Mouse (Mus musculus) megakaryocyte-erythroid progenitor cell, adult 5 weeks (primary cell): ENCODE data around the gene Smtn. TPM values are rescaled to one million over a fixed set of nuclear protein-coding genes. Genes with fewer than 3 reads are reported as not detected.

Experiments
- polyA plus RNA-seq: library from polyadenylated mRNA; stranded (reverse); fragments of >175 nt; gene quantifications from 2 replicates; pipeline ENCODE4 v1.2.3, GENCODE M21; 2012

Smtn gene
- 40.7 and 48.1 TPM in 2 replicates for polyA plus RNA-seq

DNA sequence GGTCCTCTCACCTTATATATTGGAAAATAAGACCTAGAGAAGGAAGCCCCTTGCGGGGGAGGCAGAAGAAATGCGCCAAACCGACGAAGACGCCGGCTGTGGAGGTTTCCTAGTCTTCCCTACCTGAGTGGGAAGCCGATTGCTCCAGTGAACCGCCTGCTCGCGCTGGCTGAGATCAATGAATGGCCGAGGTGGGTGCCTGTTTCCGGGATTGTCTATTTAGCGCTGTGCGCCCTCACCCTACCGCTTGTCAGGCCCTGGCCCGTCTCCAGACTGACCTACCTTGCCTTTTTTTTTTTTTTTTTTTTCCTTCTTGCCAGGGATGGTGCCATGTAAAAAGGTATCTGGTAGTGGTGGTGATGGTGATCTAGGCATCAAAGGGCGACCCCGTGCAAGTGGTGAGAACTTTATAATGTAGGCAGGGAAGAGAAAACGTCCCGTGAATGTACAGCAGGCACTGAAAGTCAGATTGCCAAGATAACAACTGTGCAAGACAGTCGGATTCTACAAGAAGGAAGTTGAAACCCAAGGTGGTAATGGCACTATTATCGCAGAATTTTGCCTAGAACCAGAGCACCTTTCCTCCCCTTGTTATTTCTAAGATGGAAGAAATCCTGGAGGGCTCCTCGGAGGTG lies at the start of gene Smtn:
TSS of gene Smtn (minus strand) at position 162 of the 635 bp plus-strand sequence.

GRCm38 (mm10) chr11:3514529-3515054 lies 25.8 kb downstream of the Smtn start, which contains the start of gene Selenom:
Selenom (plus strand) TSS chr11:3514684.

GRCm38 (mm10) chr11:3487952-3488570 lies 52.4 kb downstream of the Smtn start, which contains the start of gene Pla2g3:
Pla2g3 (plus strand) TSS chr11:3488284.

Other genes with a start within 250 kb of the Smtn start
- 122 and 162 TPM in 2 replicates for gene Pik3ip1, start 210.2 kb downstream of the Smtn start, polyA plus RNA-seq
- 25.4 and 28.5 TPM in 2 replicates for gene Limk2, start 131.4 kb downstream of the Smtn start, polyA plus RNA-seq
- gene Rnf185, start 88.2 kb downstream of the Smtn start, polyA plus RNA-seq: 2.4 and 2.8 TPM in 2 replicates
- gene Pla2g3, start 52.3 kb downstream of the Smtn start, polyA plus RNA-seq: 0.07 and 0.15 TPM in 2 replicates
- gene Inpp5j, start 35.8 kb downstream of the Smtn start, polyA plus RNA-seq: 1.8 and 3.3 TPM in 2 replicates
- 93.2 and 152 TPM in 2 replicates for gene Selenom, start 25.9 kb downstream of the Smtn start, polyA plus RNA-seq
- 5.3 and 6.7 TPM in 2 replicates for gene Morc2a, start 108.6 kb upstream of the Smtn start, polyA plus RNA-seq